Mouse (Mus musculus): ENCODE results near the gene Scgb1b18. TPM values are rescaled to one million over a fixed set of nuclear protein-coding genes. Genes with fewer than 3 reads are reported as not detected.
"Not testable (repeated sequence)": the region's sequence is repeated elsewhere in the genome, so short reads cannot be mapped to it uniquely, and the experiment has no call there.

The Scgb1b18 gene
- not detected for total RNA-seq (2021)
- long read RNA-seq, experiment 1, result 0 reads
- long read RNA-seq, experiment 2, result 0 reads

DNA sequence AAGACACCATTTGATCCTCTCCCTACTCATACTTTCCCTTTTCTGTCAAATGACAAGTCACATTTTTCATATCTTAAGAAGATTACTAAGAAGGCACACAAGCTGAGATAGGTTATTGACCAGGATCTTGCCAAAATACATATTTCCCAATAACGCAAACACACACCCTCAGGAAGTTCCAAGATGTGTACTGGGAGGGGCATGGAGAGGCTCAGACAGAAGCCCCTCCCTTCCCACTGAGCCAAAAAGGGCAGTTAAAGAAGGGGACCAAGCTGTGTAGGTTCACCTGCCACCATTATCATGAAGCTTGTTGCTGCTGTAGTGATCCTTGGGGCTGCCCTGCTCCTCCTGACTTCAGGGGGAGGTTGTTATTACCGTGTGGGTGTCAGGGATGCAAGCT is at the start of gene Scgb1b18:
Gene Scgb1b18, plus strand, starts transcription at position 301 of the 400 bp plus-strand sequence.
- H3K4me3 ChIP-seq, result not testable (repeated sequence)

DNA sequence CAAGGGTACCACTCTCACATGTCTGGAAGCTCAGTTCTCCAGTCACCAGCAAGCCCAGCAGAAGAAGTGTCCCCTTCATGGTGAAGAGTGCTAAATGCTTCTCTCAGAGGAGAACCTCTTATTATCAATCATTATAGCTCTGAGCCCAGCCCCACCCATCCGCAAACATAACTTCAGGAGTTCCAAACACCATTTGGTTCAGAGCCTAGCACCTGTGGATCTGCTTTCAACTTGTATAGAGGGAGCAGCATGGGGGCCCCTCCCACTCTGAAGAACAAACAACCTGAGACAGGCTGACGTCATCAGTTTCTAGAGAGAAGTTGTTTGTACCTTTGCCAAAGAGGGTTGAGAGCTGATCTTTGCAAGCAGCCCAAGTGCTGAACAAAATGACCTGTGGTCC is 11.6 kb upstream of the Scgb1b18 start, which contains the start of gene Scgb2b18:
Gene Scgb2b18, minus strand, starts transcription at position 101 of the 400 bp plus-strand sequence.
- not testable (repeated sequence) for H3K27ac ChIP-seq; DNase-seq (ENCODE audit: low spot score in 2 of 2); H3K4me3 ChIP-seq

More for the DNA sequence above, at the start of gene Scgb1b18:
- not testable (repeated sequence) for H3K27ac ChIP-seq; DNase-seq (ENCODE audit: low spot score in 2 of 2)

Other genes starting within 250 kb of the Scgb1b18 start
- gene Scgb2b17, start 129.0 kb upstream of the Scgb1b18 start, total RNA-seq (2021), result not detected
- not detected for gene Scgb1b17, start 122.1 kb upstream of the Scgb1b18 start, total RNA-seq (2021)
- gene Scgb2b18, start 11.7 kb upstream of the Scgb1b18 start, total RNA-seq (2021), result not detected
- not detected for gene Scgb2b19, start 94.8 kb downstream of the Scgb1b18 start, total RNA-seq (2021)
- not detected for gene Scgb1b19, start 101.7 kb downstream of the Scgb1b18 start, total RNA-seq (2021)
- gene Scgb2b20, start 180.8 kb downstream of the Scgb1b18 start, total RNA-seq (2021), result not detected
- gene Scgb1b20, start 187.7 kb downstream of the Scgb1b18 start, total RNA-seq (2021), result not detected